Mouse (Mus musculus) gastrocnemius, postnatal 4 days (tissue): ENCODE measurements around the gene Zfp36l2. TPM values are rescaled to one million over a fixed set of nuclear protein-coding genes. Genes with fewer than 3 reads are reported as not detected.

Experiments
- DNase-seq, 2 experiments: peaks; one replicate each; pipeline ENCODE4 v3.0.0; 2021 to 2022; ENCODE audit warnings: low spot score in 2 of 2, mixed read lengths in 2 of 2
- total RNA-seq, 2 experiments: library from RNA; stranded (reverse); gene quantifications; 2 replicates each; pipeline ENCODE4 v1.2.3; 2021

Zfp36l2 gene
- total RNA-seq, 2 experiments from 2014 or later, result 41.2 to 47.3 TPM

- no peak for DNase-seq
Measured at GRCm38 (mm10) chr17:84137393-84138171, 50.2 kb downstream of the Zfp36l2 start.

- DNase-seq, result no peak
Measured at GRCm38 (mm10) chr17:84136669-84137392, 50.9 kb downstream of the Zfp36l2 start.

DNA sequence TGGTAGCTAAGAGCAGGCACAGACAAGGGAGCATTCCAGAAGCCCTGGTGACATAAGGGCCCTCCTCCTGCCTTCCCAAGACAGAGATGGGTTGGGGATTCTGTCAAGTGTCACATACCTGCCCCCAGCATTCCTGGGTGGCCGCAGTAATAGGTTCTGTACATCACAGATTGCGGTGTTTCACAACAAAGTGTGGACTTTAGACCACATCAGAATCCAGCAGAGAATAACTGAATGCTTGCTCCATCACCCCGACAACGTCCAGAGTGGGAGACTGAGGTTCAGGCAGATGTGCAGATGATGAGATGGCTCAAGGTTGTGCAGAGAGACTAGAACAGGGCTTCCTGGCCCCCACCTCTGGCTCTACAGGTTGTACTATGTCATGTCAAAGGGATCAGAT lies 51.5 kb downstream of the Zfp36l2 start:
- no peak for DNase-seq

- no peak for DNase-seq
Measured at GRCm38 (mm10) chr17:84135243-84135642, 52.5 kb downstream of the Zfp36l2 start.
